Mouse (Mus musculus) forebrain, postnatal 0 days (tissue): ENCODE data around the gene Shcbp1l. TPM values are rescaled to one million over a fixed set of nuclear protein-coding genes. Genes with fewer than 3 reads are reported as not detected.

ENCODE experiments used
- ATAC-seq: fragments of 200-750 bp; cut with Nextera tagmentation; 2 replicates; pipeline ENCODE4 v1.8.0; 2017; ENCODE audit warnings: mild to moderate bottlenecking, moderate library complexity
- DNase-seq: peaks from one replicate; pipeline ENCODE4 v3.0.0-alpha.2; 2015
- H3K27ac ChIP-seq: fragments of 300-500 bp; sonication (generic); 2 replicates; pipeline ENCODE4 v1.5.1; 2014; ENCODE audit warnings: low read depth, mild to moderate bottlenecking, antibody characterized with exemption, low read length, moderate library complexity, mixed read lengths
- H3K27me3 ChIP-seq: fragments of 300-500 bp; sonication (generic); 2 replicates; pipeline ENCODE4 v1.6.1; 2014; ENCODE audit warnings: mild to moderate bottlenecking, low read length, mixed read lengths; ENCODE audit not compliant: insufficient read depth
- H3K36me3 ChIP-seq: fragments of 300-500 bp; sonication (generic); 2 replicates; pipeline ENCODE4 v1.6.1; 2014; ENCODE audit warnings: mild to moderate bottlenecking, moderate library complexity; ENCODE audit not compliant: insufficient read depth
- H3K4me1 ChIP-seq: fragments of 300-500 bp; sonication (generic); 2 replicates; pipeline ENCODE4 v1.6.1; 2014; ENCODE audit warnings: antibody characterized with exemption; ENCODE audit not compliant: insufficient read depth
- H3K4me2 ChIP-seq: fragments of 300-500 bp; sonication (generic); 2 replicates; pipeline ENCODE4 v1.6.1; 2014; ENCODE audit warnings: low read depth, mild to moderate bottlenecking, moderate library complexity
- H3K4me3 ChIP-seq: fragments of 300-500 bp; sonication (generic); 2 replicates; pipeline ENCODE4 v1.5.1; 2014; ENCODE audit warnings: low read depth, low read length, mixed read lengths
- H3K9ac ChIP-seq: fragments of 300-500 bp; sonication (generic); 2 replicates; pipeline ENCODE4 v1.6.1; 2014; ENCODE audit warnings: mild to moderate bottlenecking
- H3K9me3 ChIP-seq: fragments of 300-500 bp; sonication (generic); 2 replicates; pipeline ENCODE4 v1.6.1; 2016; ENCODE audit warnings: low read length
- CTCF ChIP-seq: sonication (generic); IDR thresholded peaks from 2 replicates; pipeline ENCODE4 v1.5.1; 2016; ENCODE audit warnings: antibody characterized with exemption, control low read depth, low read depth
- WGBS: fragments of 180-500 bp; shearing (Covaris S2); extraction: QIAGEN DNeasy Blood & Tissue Kit; methylation state at CpG from one replicate; pipeline ENCODE4 v1.1.7; 2014; 5-methylcytosine and 5-hydroxymethylcytosine counted together
- polyA plus RNA-seq: library from polyadenylated mRNA; unstranded; fragments of >200 nt; fragmentation: Nextera tagmentation; extraction: Ambion mirVana; gene quantifications from 2 replicates; pipeline ENCODE4 v1.2.1, GENCODE M21; 2015
- total RNA-seq: library from RNA; depleted of rRNA; stranded (reverse); fragments of >200 nt; gene quantifications from 2 replicates; pipeline ENCODE4 v1.2.3, GENCODE M21; 2014

Gene Shcbp1l
- total and polyA plus RNA-seq, 2 experiments from 2014 or later, result 1.4 to 3.1 TPM

DNA sequence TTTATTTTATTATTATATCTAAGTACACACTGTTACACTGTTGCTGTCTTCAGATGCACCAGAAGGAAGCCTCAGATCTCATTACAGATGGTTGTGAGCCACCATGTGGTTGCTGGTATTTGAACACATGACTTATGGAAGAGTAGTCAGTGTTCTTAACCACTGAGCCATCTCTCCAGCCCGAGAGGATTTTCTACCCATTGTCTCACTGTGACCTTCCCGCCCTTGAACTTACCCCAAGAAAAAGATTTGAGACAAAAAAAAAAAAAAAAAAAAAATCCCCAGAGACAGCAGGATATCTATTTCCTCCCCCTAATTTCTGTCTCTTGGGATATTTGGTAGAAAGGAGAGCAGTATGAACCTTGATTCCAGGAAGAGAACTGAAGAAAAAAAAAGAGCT is 64.6 kb downstream of the Shcbp1l start:
- Histone ChIP-seq H3K9me3 (no peaks in the 10 kb centered on the region), H3K27me3 (no peaks in the 10 kb centered on the region), H3K4me3 (no peak overlapping the region), H3K4me2 (no peak overlapping the region), H3K4me1 (peaks cover 13% of the 10 kb centered on the region; the same call in 1 of the 2 replicates), H3K27ac (no peak overlapping the region), H3K36me3 (no peaks in the 10 kb centered on the region), H3K9ac (no peak overlapping the region)
- ATAC-seq (no peak), DNase-seq (no peak)
- 47% methylated on average over 2 of the region's 2 CpGs for WGBS
- TF ChIP-seq CTCF, result no peak

DNA sequence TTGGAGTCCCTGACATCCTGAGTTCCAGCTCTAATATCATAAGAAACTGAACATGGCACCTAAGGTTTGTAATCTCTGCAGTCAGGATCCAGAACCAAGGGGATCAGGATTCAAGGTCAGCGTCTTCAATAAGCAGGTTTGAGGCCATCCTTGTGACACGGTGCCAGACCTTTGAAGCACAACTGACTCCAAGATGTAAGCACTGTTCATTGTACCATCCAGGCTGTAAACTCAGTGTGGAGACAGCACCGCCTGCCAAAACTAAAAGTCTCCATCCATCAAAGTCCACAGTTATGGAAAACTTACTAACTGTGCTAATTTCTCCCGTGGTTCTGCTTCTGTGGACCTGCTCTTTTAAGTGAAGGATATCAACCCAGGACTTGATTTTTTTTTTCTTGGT is 65.0 kb downstream of the Shcbp1l start:
- Histone ChIP-seq H3K36me3 (no peaks in the 10 kb centered on the region), H3K27me3 (no peaks in the 10 kb centered on the region), H3K4me2 (no peak overlapping the region), H3K4me3 (no peak overlapping the region), H3K9me3 (no peaks in the 10 kb centered on the region), H3K27ac (no peak overlapping the region), H3K9ac (no peak overlapping the region), H3K4me1 (peaks cover 11% of the 10 kb centered on the region; the same call in 1 of the 2 replicates)
- ATAC-seq (no peak), DNase-seq (no peak)
- TF ChIP-seq CTCF, result no peak
- 85% methylated on average over 4 of the region's 4 CpGs for WGBS

DNA sequence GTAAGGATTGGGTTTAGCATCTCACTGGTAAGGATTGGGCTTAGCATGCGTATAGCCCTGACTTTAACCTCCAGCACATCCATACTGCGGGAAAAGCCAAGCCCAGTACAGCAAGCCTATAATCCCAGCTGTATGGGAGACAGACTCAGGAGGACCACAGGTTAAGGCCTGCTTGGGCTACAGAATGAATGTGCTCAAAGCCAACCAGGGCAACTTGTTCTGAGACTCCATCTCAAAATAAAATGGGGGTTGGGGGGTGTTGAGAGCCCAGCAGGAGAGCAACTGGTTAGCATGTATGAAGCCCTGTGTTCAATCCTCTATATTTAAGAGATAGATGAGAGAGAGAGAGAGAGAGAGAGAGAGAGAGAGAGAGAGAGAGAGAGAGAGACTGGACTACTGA is 66.4 kb downstream of the Shcbp1l start:
- H3K27ac ChIP-seq, result no peak overlapping the region
- H3K27me3 ChIP-seq, result no peaks in the 10 kb centered on the region
- no peak overlapping the region for H3K9ac ChIP-seq
- no peak overlapping the region for H3K4me3 ChIP-seq
- 82% methylated on average over 2 of the region's 2 CpGs for WGBS
- DNase-seq (no peak), ATAC-seq (no peak)
- no peaks in the 10 kb centered on the region for H3K36me3 ChIP-seq
- H3K4me1 ChIP-seq, result no peaks in the 10 kb centered on the region
- H3K9me3 ChIP-seq, result no peaks in the 10 kb centered on the region
- no peak for TF ChIP-seq CTCF
- no peak overlapping the region for H3K4me2 ChIP-seq

DNA sequence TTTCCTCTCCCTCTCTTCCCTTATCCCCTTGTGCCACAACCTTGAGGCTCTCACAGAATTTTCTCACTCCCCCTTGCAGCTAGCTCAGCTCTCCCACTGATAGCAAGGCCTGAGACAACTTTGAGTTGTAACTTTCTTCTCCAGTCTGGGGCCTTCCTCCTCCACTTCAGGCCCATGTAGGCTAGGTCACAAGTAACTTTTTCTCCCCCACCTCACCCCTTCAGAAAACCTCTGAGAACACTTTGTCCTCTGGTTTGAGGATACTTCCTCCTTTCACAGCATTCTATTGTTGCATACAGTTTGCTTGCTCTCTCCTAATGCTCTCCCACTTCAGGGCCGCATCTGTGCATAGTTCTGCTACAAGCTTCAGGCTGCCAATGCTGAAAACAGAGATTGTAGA is 66.9 kb downstream of the Shcbp1l start:
- ATAC-seq (no peak), DNase-seq (no peak)
- Histone ChIP-seq H3K4me2 (no peak overlapping the region), H3K4me3 (no peak overlapping the region), H3K4me1 (no peaks in the 10 kb centered on the region), H3K36me3 (no peaks in the 10 kb centered on the region), H3K27ac (no peak overlapping the region), H3K9ac (no peak overlapping the region), H3K9me3 (no peaks in the 10 kb centered on the region), H3K27me3 (no peaks in the 10 kb centered on the region)
- WGBS, result 96% methylated on average over 1 of the region's 1 CpGs
- TF ChIP-seq CTCF, result no peak

DNA sequence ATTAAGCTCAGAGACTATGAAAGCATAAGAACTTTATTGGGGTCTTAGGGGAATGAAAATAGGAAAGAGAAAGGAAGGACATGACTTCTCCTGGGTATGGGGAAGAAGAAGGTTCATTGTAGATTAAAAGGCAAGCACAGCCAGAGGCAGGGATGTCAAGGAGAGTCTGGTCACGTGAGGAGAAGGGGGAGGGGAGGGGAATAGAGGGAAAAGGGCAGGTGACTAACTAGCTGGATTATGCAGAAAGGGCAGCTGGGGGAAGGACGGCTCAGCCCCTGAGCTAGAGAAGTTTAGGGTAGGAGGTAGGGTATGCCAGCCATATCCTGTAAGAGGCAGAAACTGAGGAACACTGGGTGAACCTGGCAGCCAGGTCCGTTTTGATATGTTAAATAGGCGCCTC is 68.4 kb downstream of the Shcbp1l start:
- no peaks in the 10 kb centered on the region for H3K9me3 ChIP-seq
- no peak overlapping the region for H3K27ac ChIP-seq
- no peaks in the 10 kb centered on the region for H3K4me1 ChIP-seq
- H3K4me3 ChIP-seq, result no peak overlapping the region
- no peak overlapping the region for H3K4me2 ChIP-seq
- ATAC-seq (no peak), DNase-seq (no peak)
- no peaks in the 10 kb centered on the region for H3K27me3 ChIP-seq
- TF ChIP-seq CTCF, result no peak
- H3K36me3 ChIP-seq, result no peaks in the 10 kb centered on the region
- 19% methylated on average over 4 of the region's 4 CpGs for whole genome bisulfite sequencing
- no peak overlapping the region for H3K9ac ChIP-seq

DNA sequence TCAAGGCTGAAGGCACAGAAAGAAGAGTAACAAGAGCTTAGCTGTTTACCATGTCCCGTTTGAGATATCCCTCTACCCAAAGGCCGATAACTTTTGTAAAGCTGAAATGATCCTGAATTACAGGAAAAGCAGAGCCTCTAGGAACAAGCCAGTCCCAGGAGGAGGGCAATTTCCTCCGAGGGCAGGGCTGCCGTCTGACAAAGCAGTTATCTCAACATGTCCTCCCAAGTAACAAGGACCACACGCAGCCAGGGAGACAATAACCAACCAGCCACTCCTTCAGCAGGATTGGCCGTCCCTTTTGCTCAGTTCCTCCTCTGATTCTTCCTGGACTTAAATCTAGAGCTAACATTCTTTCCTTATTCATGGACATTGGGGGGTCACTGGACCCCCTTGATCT is 69.0 kb downstream of the Shcbp1l start:
- Histone ChIP-seq H3K27ac (no peak overlapping the region), H3K9me3 (no peaks in the 10 kb centered on the region), H3K9ac (no peak overlapping the region), H3K27me3 (no peaks in the 10 kb centered on the region), H3K4me2 (no peak overlapping the region), H3K4me3 (no peak overlapping the region), H3K36me3 (no peaks in the 10 kb centered on the region), H3K4me1 (no peaks in the 10 kb centered on the region)
- TF ChIP-seq CTCF, result no peak
- DNase-seq, result no peak
- ATAC-seq, result no peak
- 30% methylated on average over 6 of the region's 6 CpGs for WGBS

DNA sequence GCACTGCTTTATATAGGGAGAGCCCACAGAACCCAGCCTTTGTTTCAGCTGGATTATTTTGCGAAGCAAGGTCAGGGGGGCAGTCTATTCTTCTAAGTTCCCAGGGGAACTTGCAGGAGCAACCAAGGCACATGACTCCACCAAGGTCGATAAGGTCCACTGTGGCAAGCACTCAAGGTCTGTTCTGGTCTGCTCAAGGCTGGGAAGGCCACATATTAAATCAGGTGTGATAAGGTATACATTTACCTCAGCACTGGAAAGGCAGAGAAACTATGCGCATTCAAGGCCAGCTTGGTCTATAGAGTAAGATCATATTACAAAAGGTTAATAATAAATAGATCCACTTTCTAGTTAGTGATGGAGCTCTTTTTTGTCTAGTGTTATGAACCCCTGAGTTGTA is 71.1 kb downstream of the Shcbp1l start:
- no peaks in the 10 kb centered on the region for H3K36me3 ChIP-seq
- no peaks in the 10 kb centered on the region for H3K9me3 ChIP-seq
- H3K4me1 ChIP-seq, result no peaks in the 10 kb centered on the region
- H3K27ac ChIP-seq, result no peak overlapping the region
- H3K9ac ChIP-seq, result no peak overlapping the region
- no peaks in the 10 kb centered on the region for H3K27me3 ChIP-seq
- H3K4me3 ChIP-seq, result no peak overlapping the region
- DNase-seq (no peak), ATAC-seq (no peak)
- no peak for TF ChIP-seq CTCF
- WGBS, result 80% methylated on average over 3 of the region's 3 CpGs
- no peak overlapping the region for H3K4me2 ChIP-seq

DNA sequence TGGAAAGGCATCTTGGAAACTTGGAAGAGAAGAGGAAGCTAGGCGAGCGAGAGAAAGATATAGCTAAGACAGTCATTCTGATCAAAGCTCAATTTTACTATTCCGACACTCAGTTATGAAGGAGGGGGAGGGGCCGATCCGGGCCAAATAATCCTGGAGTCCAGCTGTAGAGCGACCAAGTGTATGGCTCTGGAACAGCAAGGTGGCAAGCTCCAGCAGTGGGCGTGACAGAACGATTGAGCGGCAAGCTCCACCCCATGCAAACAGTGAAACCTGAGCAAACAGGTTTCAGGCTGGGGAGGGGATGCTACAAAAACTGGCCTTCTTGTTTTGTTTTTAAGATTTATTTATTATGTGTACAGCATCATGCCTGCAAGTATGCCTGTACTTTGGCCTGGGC is 75.1 kb downstream of the Shcbp1l start:
- no peak for TF ChIP-seq CTCF
- no peak overlapping the region for H3K4me3 ChIP-seq
- H3K9me3 ChIP-seq, result no peaks in the 10 kb centered on the region
- H3K27ac ChIP-seq, result no peak overlapping the region
- H3K36me3 ChIP-seq, result no peaks in the 10 kb centered on the region
- no peaks in the 10 kb centered on the region for H3K27me3 ChIP-seq
- DNase-seq (no peak), ATAC-seq (no peak)
- WGBS, result 91% methylated on average over 9 of the region's 9 CpGs
- H3K9ac ChIP-seq, result no peak overlapping the region
- H3K4me1 ChIP-seq, result no peaks in the 10 kb centered on the region
- H3K4me2 ChIP-seq, result no peak overlapping the region
